Mouse (Mus musculus) thymus, adult 2 months (tissue): ENCODE results near the gene Btf3l4.

Source experiments
- CTCF ChIP-seq: fragments of 200-500 bp; IDR thresholded peaks from 2 replicates; pipeline ENCODE4 v1.5.1; 2012; ENCODE audit warnings: mild to moderate bottlenecking, control low read depth, low read length, moderate library complexity, borderline replicate concordance; ENCODE audit not compliant: control insufficient read depth, poor library complexity, insufficient read depth; ENCODE audit errors: extremely low read depth
- POLR2A ChIP-seq: fragments of 200-500 bp; IDR thresholded peaks from 2 replicates; pipeline ENCODE4 v1.6.1; 2012; ENCODE audit warnings: mild to moderate bottlenecking, low read length, control low read depth, moderate library complexity; ENCODE audit not compliant: control insufficient read depth, poor library complexity, insufficient read depth; ENCODE audit errors: extremely low read depth

GRCm38 (mm10) chr4:108845824-108846569 lies 12.6 kb upstream of the Btf3l4 start:
- TF ChIP-seq CTCF (no peak), POLR2A (no peak)
